Mouse (Mus musculus) ES-Bruce4 (cell line): ENCODE data around the gene Apobec2. TPM values are rescaled to one million over a fixed set of nuclear protein-coding genes. Genes with fewer than 3 reads are reported as not detected.

ENCODE experiments used
- H3K27ac ChIP-seq: 2 replicates; pipeline ENCODE4 v1.5.1; 2012; ENCODE audit warnings: low read length, inconsistent platforms; ENCODE audit not compliant: insufficient read depth
- H3K27me3 ChIP-seq: 2 replicates; pipeline ENCODE4 v1.6.1; 2012; ENCODE audit warnings: mild to moderate bottlenecking, low read length, inconsistent platforms; ENCODE audit not compliant: control insufficient read depth, poor library complexity, insufficient read depth, severe bottlenecking
- H3K36me3 ChIP-seq: 2 replicates; pipeline ENCODE4 v1.6.1; 2012; ENCODE audit warnings: inconsistent platforms, mild to moderate bottlenecking, low read length, moderate library complexity; ENCODE audit not compliant: control insufficient read depth, poor library complexity, insufficient read depth, severe bottlenecking
- H3K4me1 ChIP-seq: one replicate; pipeline ENCODE4 v1.8.1; 2011; ENCODE audit warnings: low read length; ENCODE audit not compliant: control insufficient read depth, insufficient read depth
- H3K4me3 ChIP-seq: 2 replicates; pipeline ENCODE4 v1.5.1; 2011; ENCODE audit warnings: low read depth, mild to moderate bottlenecking, low read length
- H3K9ac ChIP-seq: 2 replicates; pipeline ENCODE4 v1.6.1; 2012; ENCODE audit warnings: low read depth, mild to moderate bottlenecking, inconsistent platforms; ENCODE audit not compliant: poor library complexity, severe bottlenecking
- H3K9me3 ChIP-seq: replicated peaks from 2 replicates; pipeline ENCODE4 v1.6.1; 2012; ENCODE audit warnings: mild to moderate bottlenecking, low read length, inconsistent platforms; ENCODE audit not compliant: control insufficient read depth, poor library complexity, insufficient read depth, severe bottlenecking
- CTCF ChIP-seq: IDR thresholded peaks from one replicate; pipeline ENCODE4 v1.8.1; 2011; ENCODE audit warnings: low read depth, low read length
- EP300 ChIP-seq: IDR thresholded peaks from 2 replicates; pipeline ENCODE4 v1.6.1; 2011; ENCODE audit warnings: low read depth, low read length; ENCODE audit not compliant: insufficient read depth
- POLR2A ChIP-seq: IDR thresholded peaks from one replicate; pipeline ENCODE4 v1.8.1; 2011; ENCODE audit warnings: low read length; ENCODE audit not compliant: insufficient read depth
- polyA plus RNA-seq: library from polyadenylated mRNA; stranded (reverse); fragments of >200 nt; gene quantifications from 2 replicates; pipeline ENCODE4 v1.2.4, GENCODE M21; 2011; ENCODE audit warnings: low read depth; ENCODE audit not compliant: missing spikeins, insufficient read depth, insufficient read length

Apobec2 gene
- polyA plus RNA-seq, 1 experiment: 4.7 TPM

GRCm38 (mm10) chr17:48408526-48409291 lies 24.0 kb downstream of the Apobec2 start:
- Histone ChIP-seq H3K27me3 (no peaks in the 10 kb centered on the region), H3K9ac (peak overlapping the region; percentile 98), H3K36me3 (peaks cover 20% of the 10 kb centered on the region), H3K4me1 (peaks cover 2% of the 10 kb centered on the region), H3K27ac (peak overlapping the region; percentile 95), H3K9me3 (no peaks in the 10 kb centered on the region), H3K4me3 (peak overlapping the region; percentile 98)
- TF ChIP-seq CTCF (no peak), POLR2A (no peak), EP300 (no peak)

- no peaks in the 10 kb centered on the region for H3K27me3 ChIP-seq
- TF ChIP-seq EP300 (no peak), POLR2A (no peak), CTCF (no peak)
- H3K36me3 ChIP-seq: peaks cover 17% of the 10 kb centered on the region
- H3K9me3 ChIP-seq: no peaks in the 10 kb centered on the region
- peak overlapping the region; percentile 98 for H3K9ac ChIP-seq
- H3K27ac ChIP-seq: peak overlapping the region; percentile 95
- peak overlapping the region; percentile 98 for H3K4me3 ChIP-seq
- peaks cover 2% of the 10 kb centered on the region for H3K4me1 ChIP-seq
These were observed 24.7 kb downstream of the Apobec2 start for GRCm38 (mm10) chr17:48407910-48408525.

GRCm38 (mm10) chr17:48407154-48407553 lies 25.6 kb downstream of the Apobec2 start:
- no peaks in the 10 kb centered on the region for H3K9me3 ChIP-seq
- no peak overlapping the region for H3K9ac ChIP-seq
- peaks cover 13% of the 10 kb centered on the region for H3K36me3 ChIP-seq
- H3K4me1 ChIP-seq: peaks cover 2% of the 10 kb centered on the region
- no peak overlapping the region for H3K4me3 ChIP-seq
- H3K27ac ChIP-seq: no peak overlapping the region
- H3K27me3 ChIP-seq: no peaks in the 10 kb centered on the region
- no peak for TF ChIP-seq POLR2A
- no peak for TF ChIP-seq CTCF
- no peak for TF ChIP-seq EP300

- no peaks in the 10 kb centered on the region for H3K27me3 ChIP-seq
- H3K27ac ChIP-seq: no peak overlapping the region
- H3K4me3 ChIP-seq: no peak overlapping the region
- peaks cover 18% of the 10 kb centered on the region for H3K36me3 ChIP-seq
- H3K9me3 ChIP-seq: no peaks in the 10 kb centered on the region
- no peak for TF ChIP-seq EP300
- no peak overlapping the region for H3K9ac ChIP-seq
- peaks cover 2% of the 10 kb centered on the region for H3K4me1 ChIP-seq
These were observed 28.0 kb downstream of the Apobec2 start for GRCm38 (mm10) chr17:48404706-48405105.

- peaks cover 26% of the 10 kb centered on the region for H3K36me3 ChIP-seq
- H3K9ac ChIP-seq: no peak overlapping the region
- TF ChIP-seq CTCF (no peak), POLR2A (no peak), EP300 (no peak)
- H3K4me3 ChIP-seq: no peak overlapping the region
- no peaks in the 10 kb centered on the region for H3K9me3 ChIP-seq
- H3K4me1 ChIP-seq: peaks cover 2% of the 10 kb centered on the region
- H3K27me3 ChIP-seq: no peaks in the 10 kb centered on the region
- H3K27ac ChIP-seq: no peak overlapping the region
These were observed 28.9 kb downstream of the Apobec2 start for GRCm38 (mm10) chr17:48403848-48404247.

- no peak overlapping the region for H3K4me3 ChIP-seq
- no peaks in the 10 kb centered on the region for H3K27me3 ChIP-seq
- no peak overlapping the region for H3K9ac ChIP-seq
- H3K36me3 ChIP-seq: peaks cover 35% of the 10 kb centered on the region
- TF ChIP-seq POLR2A (no peak), EP300 (no peak), CTCF (no peak)
- no peaks in the 10 kb centered on the region for H3K9me3 ChIP-seq
- H3K4me1 ChIP-seq: peaks cover 2% of the 10 kb centered on the region
- no peak overlapping the region for H3K27ac ChIP-seq
These were observed 30.0 kb downstream of the Apobec2 start for GRCm38 (mm10) chr17:48402751-48403150.
